Mouse (Mus musculus) hindbrain, embryonic 12.5 days (tissue): ENCODE measurements around the gene Nr1d1. TPM values are rescaled to one million over a fixed set of nuclear protein-coding genes. Genes with fewer than 3 reads are reported as not detected.

ENCODE experiments used
- ATAC-seq: fragments of 200-750 bp; cut with Nextera tagmentation; 2 replicates; pipeline ENCODE4 v1.8.0; 2017; ENCODE audit warnings: moderate TSS enrichment; ENCODE audit not compliant: low FRiP score
- H3K27ac ChIP-seq: fragments of 300-500 bp; sonication (generic); 2 replicates; pipeline ENCODE4 v1.5.1; 2016; ENCODE audit warnings: mild to moderate bottlenecking
- H3K27me3 ChIP-seq: fragments of 300-500 bp; sonication (generic); 2 replicates; pipeline ENCODE4 v1.6.1; 2016; ENCODE audit warnings: mild to moderate bottlenecking
- H3K36me3 ChIP-seq: fragments of 300-500 bp; sonication (generic); 2 replicates; pipeline ENCODE4 v1.6.1; 2016; ENCODE audit warnings: mild to moderate bottlenecking
- H3K4me1 ChIP-seq: fragments of 300-500 bp; sonication (generic); 2 replicates; pipeline ENCODE4 v1.6.1; 2016
- H3K4me2 ChIP-seq: fragments of 300-500 bp; sonication (generic); replicated peaks from 2 replicates; pipeline ENCODE4 v1.6.1; 2016; ENCODE audit warnings: mild to moderate bottlenecking
- H3K4me3 ChIP-seq: fragments of 300-500 bp; sonication (generic); 2 replicates; pipeline ENCODE4 v1.5.1; 2016; ENCODE audit warnings: mild to moderate bottlenecking
- H3K9ac ChIP-seq: fragments of 300-500 bp; sonication (generic); 2 replicates; pipeline ENCODE4 v1.6.1; 2016; ENCODE audit warnings: mild to moderate bottlenecking, moderate library complexity
- H3K9me3 ChIP-seq: fragments of 300-500 bp; sonication (generic); replicated peaks from 2 replicates; pipeline ENCODE4 v1.6.1; 2016; ENCODE audit warnings: mild to moderate bottlenecking
- WGBS: fragments of 180-500 bp; shearing (Covaris S2); methylation state at CpG from one replicate; pipeline ENCODE4 v1.1.7; 2016; 5-methylcytosine and 5-hydroxymethylcytosine counted together
- polyA plus RNA-seq: library from polyadenylated mRNA; unstranded; fragments of >200 nt; fragmentation: Nextera tagmentation; extraction: Ambion mirVana; gene quantifications from 2 replicates; pipeline ENCODE4 v1.2.1, GENCODE M21; 2016

Gene Nr1d1
- polyA plus RNA-seq, 1 experiment from 2014 or later = 1.2 TPM

GRCm38 (mm10) chr11:98795015-98795713 lies 20.0 kb upstream of the Nr1d1 start, which contains the start of gene Msl1:
Msl1 (plus strand) TSS chr11:98795516.
- Histone ChIP-seq H3K4me3 (peak within 1 kb of the TSS; percentile 100), H3K9ac (peak within 1 kb of the TSS; percentile 100), H3K27ac (peak within 1 kb of the TSS; percentile 100), H3K4me1 (peaks cover 39% of the 10 kb centered on the region), H3K4me2 (peak within 1 kb of the TSS; percentile 98), H3K36me3 (peaks cover 14% of the 10 kb centered on the region), H3K27me3 (no peaks in the 10 kb centered on the region), H3K9me3 (no peaks in the 10 kb centered on the region)
- ATAC-seq = peak; percentile 48
- WGBS = 1% methylated on average over 68 of the region's 89 CpGs

- peaks cover 8% of the 10 kb centered on the region for H3K36me3 ChIP-seq
- H3K9me3 ChIP-seq = no peaks in the 10 kb centered on the region
- H3K4me1 ChIP-seq = peaks cover 43% of the 10 kb centered on the region
- H3K9ac ChIP-seq = peak overlapping the region; percentile 100
- peak overlapping the region; percentile 100 for H3K4me3 ChIP-seq
- peak; percentile 44 for ATAC-seq
- WGBS = 0% methylated on average over 25 of the region's 30 CpGs
- H3K4me2 ChIP-seq = peak overlapping the region; percentile 98
- peak overlapping the region; percentile 100 for H3K27ac ChIP-seq
- no peaks in the 10 kb centered on the region for H3K27me3 ChIP-seq
Measured at GRCm38 (mm10) chr11:98794469-98795014, 19.4 kb upstream of the Nr1d1 start.

- H3K9ac ChIP-seq = peak overlapping the region; percentile 20; the same call in 1 of the 2 replicates
- no peaks in the 10 kb centered on the region for H3K36me3 ChIP-seq
- ATAC-seq = no peak
- no peaks in the 10 kb centered on the region for H3K9me3 ChIP-seq
- H3K27me3 ChIP-seq = no peaks in the 10 kb centered on the region
- H3K4me2 ChIP-seq = no peak overlapping the region
- 10% methylated on average over 4 of the region's 4 CpGs for WGBS
- no peak overlapping the region for H3K4me3 ChIP-seq
- H3K27ac ChIP-seq = no peak overlapping the region
- H3K4me1 ChIP-seq = peaks cover 33% of the 10 kb centered on the region
Measured at GRCm38 (mm10) chr11:98792081-98792480, 16.9 kb upstream of the Nr1d1 start.

GRCm38 (mm10) chr11:98791448-98791847 lies 16.3 kb upstream of the Nr1d1 start:
- H3K4me2 ChIP-seq = no peak overlapping the region
- no peak overlapping the region for H3K4me3 ChIP-seq
- H3K27me3 ChIP-seq = no peaks in the 10 kb centered on the region
- 87% methylated on average over 1 of the region's 1 CpGs for WGBS
- H3K9me3 ChIP-seq = no peaks in the 10 kb centered on the region
- no peak overlapping the region for H3K27ac ChIP-seq
- ATAC-seq = no peak
- peaks cover 39% of the 10 kb centered on the region for H3K4me1 ChIP-seq
- no peaks in the 10 kb centered on the region for H3K36me3 ChIP-seq
- H3K9ac ChIP-seq = no peak overlapping the region

GRCm38 (mm10) chr11:98790631-98791205 lies 15.6 kb upstream of the Nr1d1 start:
- H3K36me3 ChIP-seq = no peaks in the 10 kb centered on the region
- no peaks in the 10 kb centered on the region for H3K27me3 ChIP-seq
- peaks cover 47% of the 10 kb centered on the region for H3K4me1 ChIP-seq
- WGBS = 81% methylated on average over 5 of the region's 5 CpGs
- H3K4me3 ChIP-seq = no peak overlapping the region
- no peak overlapping the region for H3K4me2 ChIP-seq
- no peak overlapping the region for H3K9ac ChIP-seq
- no peak overlapping the region for H3K27ac ChIP-seq
- no peaks in the 10 kb centered on the region for H3K9me3 ChIP-seq
- ATAC-seq = no peak

- Histone ChIP-seq H3K4me2 (peak overlapping the region; percentile 90), H3K9me3 (no peaks in the 10 kb centered on the region), H3K4me3 (no peak overlapping the region), H3K27me3 (no peaks in the 10 kb centered on the region), H3K4me1 (peaks cover 52% of the 10 kb centered on the region), H3K9ac (no peak overlapping the region), H3K36me3 (no peaks in the 10 kb centered on the region), H3K27ac (no peak overlapping the region)
- 48% methylated on average over 5 of the region's 5 CpGs for WGBS
- no peak for ATAC-seq
Measured at GRCm38 (mm10) chr11:98789824-98790223, 14.7 kb upstream of the Nr1d1 start.

- ATAC-seq = peak; percentile 17; the same call in 1 of the 2 replicates
- Histone ChIP-seq H3K9me3 (no peaks in the 10 kb centered on the region), H3K27me3 (no peaks in the 10 kb centered on the region), H3K4me3 (peak overlapping the region; percentile 44), H3K4me1 (peaks cover 52% of the 10 kb centered on the region), H3K36me3 (no peaks in the 10 kb centered on the region), H3K4me2 (peak overlapping the region; percentile 90), H3K27ac (peak overlapping the region; percentile 44; the same call in 1 of the 2 replicates), H3K9ac (peak overlapping the region; percentile 47)
- 1% methylated on average over 25 of the region's 25 CpGs for WGBS
Measured at GRCm38 (mm10) chr11:98789219-98789807, 14.2 kb upstream of the Nr1d1 start.

GRCm38 (mm10) chr11:98788550-98789218 lies 13.6 kb upstream of the Nr1d1 start:
- H3K9ac ChIP-seq = peak overlapping the region; percentile 47
- H3K27me3 ChIP-seq = no peaks in the 10 kb centered on the region
- peak overlapping the region; percentile 90 for H3K4me2 ChIP-seq
- H3K4me1 ChIP-seq = peaks cover 53% of the 10 kb centered on the region
- no peaks in the 10 kb centered on the region for H3K36me3 ChIP-seq
- 15% methylated on average over 16 of the region's 18 CpGs for WGBS
- peak; percentile 70 for ATAC-seq
- H3K27ac ChIP-seq = peak overlapping the region; percentile 71
- H3K4me3 ChIP-seq = peak overlapping the region; percentile 44
- no peaks in the 10 kb centered on the region for H3K9me3 ChIP-seq

- Histone ChIP-seq H3K27me3 (no peaks in the 10 kb centered on the region), H3K9me3 (no peaks in the 10 kb centered on the region), H3K4me1 (peaks cover 53% of the 10 kb centered on the region), H3K9ac (no peak overlapping the region), H3K27ac (0 out of 2 replicates have a peak overlapping the region, but pooled peaks have one; percentile 71), H3K4me2 (no peak overlapping the region), H3K36me3 (no peaks in the 10 kb centered on the region), H3K4me3 (no peak overlapping the region)
- no peak for ATAC-seq
- 95% methylated on average over 5 of the region's 5 CpGs for WGBS
Measured at GRCm38 (mm10) chr11:98788139-98788538, 13.0 kb upstream of the Nr1d1 start.

GRCm38 (mm10) chr11:98787691-98788090 lies 12.6 kb upstream of the Nr1d1 start:
- peaks cover 55% of the 10 kb centered on the region for H3K4me1 ChIP-seq
- H3K9ac ChIP-seq = no peak overlapping the region
- H3K4me3 ChIP-seq = no peak overlapping the region
- no peaks in the 10 kb centered on the region for H3K36me3 ChIP-seq
- ATAC-seq = no peak
- no peaks in the 10 kb centered on the region for H3K9me3 ChIP-seq
- H3K27me3 ChIP-seq = no peaks in the 10 kb centered on the region
- H3K4me2 ChIP-seq = no peak overlapping the region
- WGBS = 89% methylated on average over 1 of the region's 1 CpGs
- H3K27ac ChIP-seq = no peak overlapping the region

GRCm38 (mm10) chr11:98787229-98787628 lies 12.1 kb upstream of the Nr1d1 start:
- Histone ChIP-seq H3K36me3 (no peaks in the 10 kb centered on the region), H3K4me3 (no peak overlapping the region), H3K27me3 (no peaks in the 10 kb centered on the region), H3K9me3 (no peaks in the 10 kb centered on the region), H3K27ac (no peak overlapping the region), H3K4me2 (no peak overlapping the region), H3K9ac (no peak overlapping the region), H3K4me1 (peaks cover 57% of the 10 kb centered on the region)
- ATAC-seq = no peak
- 36% methylated on average over 7 of the region's 7 CpGs for WGBS
